Mouse (Mus musculus) forebrain, postnatal 0 days (tissue): ENCODE data around the gene Arhgef9. TPM values are rescaled to one million over a fixed set of nuclear protein-coding genes. Genes with fewer than 3 reads are reported as not detected.

Source experiments
- ATAC-seq: fragments of 200-750 bp; cut with Nextera tagmentation; 2 replicates; pipeline ENCODE4 v1.8.0; 2017; ENCODE audit warnings: mild to moderate bottlenecking, moderate library complexity
- DNase-seq: peaks from one replicate; pipeline ENCODE4 v3.0.0-alpha.2; 2015
- H3K27ac ChIP-seq: fragments of 300-500 bp; sonication (generic); 2 replicates; pipeline ENCODE4 v1.5.1; 2014; ENCODE audit warnings: low read depth, mild to moderate bottlenecking, antibody characterized with exemption, low read length, moderate library complexity, mixed read lengths
- H3K27me3 ChIP-seq: fragments of 300-500 bp; sonication (generic); 2 replicates; pipeline ENCODE4 v1.6.1; 2014; ENCODE audit warnings: mild to moderate bottlenecking, low read length, mixed read lengths; ENCODE audit not compliant: insufficient read depth
- H3K36me3 ChIP-seq: fragments of 300-500 bp; sonication (generic); 2 replicates; pipeline ENCODE4 v1.6.1; 2014; ENCODE audit warnings: mild to moderate bottlenecking, moderate library complexity; ENCODE audit not compliant: insufficient read depth
- H3K4me1 ChIP-seq: fragments of 300-500 bp; sonication (generic); 2 replicates; pipeline ENCODE4 v1.6.1; 2014; ENCODE audit warnings: antibody characterized with exemption; ENCODE audit not compliant: insufficient read depth
- H3K4me2 ChIP-seq: fragments of 300-500 bp; sonication (generic); 2 replicates; pipeline ENCODE4 v1.6.1; 2014; ENCODE audit warnings: low read depth, mild to moderate bottlenecking, moderate library complexity
- H3K4me3 ChIP-seq: fragments of 300-500 bp; sonication (generic); 2 replicates; pipeline ENCODE4 v1.5.1; 2014; ENCODE audit warnings: low read depth, low read length, mixed read lengths
- H3K9ac ChIP-seq: fragments of 300-500 bp; sonication (generic); 2 replicates; pipeline ENCODE4 v1.6.1; 2014; ENCODE audit warnings: mild to moderate bottlenecking
- H3K9me3 ChIP-seq: fragments of 300-500 bp; sonication (generic); 2 replicates; pipeline ENCODE4 v1.6.1; 2016; ENCODE audit warnings: low read length
- CTCF ChIP-seq: sonication (generic); IDR thresholded peaks from 2 replicates; pipeline ENCODE4 v1.5.1; 2016; ENCODE audit warnings: antibody characterized with exemption, control low read depth, low read depth
- WGBS: fragments of 180-500 bp; shearing (Covaris S2); extraction: QIAGEN DNeasy Blood & Tissue Kit; methylation state at CpG from one replicate; pipeline ENCODE4 v1.1.7; 2014; 5-methylcytosine and 5-hydroxymethylcytosine counted together
- polyA plus RNA-seq: library from polyadenylated mRNA; unstranded; fragments of >200 nt; fragmentation: Nextera tagmentation; extraction: Ambion mirVana; gene quantifications from 2 replicates; pipeline ENCODE4 v1.2.1, GENCODE M21; 2015
- total RNA-seq: library from RNA; depleted of rRNA; stranded (reverse); fragments of >200 nt; gene quantifications from 2 replicates; pipeline ENCODE4 v1.2.3, GENCODE M21; 2014; rRNA removed

Arhgef9 gene
- total RNA-seq: 66.4 and 71.1 TPM in 2 replicates
- polyA plus RNA-seq: 28.3 and 30.5 TPM in 2 replicates

- Histone ChIP-seq H3K27me3 (no peaks in the 10 kb centered on the region), H3K4me1 (no peaks in the 10 kb centered on the region), H3K36me3 (no peaks in the 10 kb centered on the region), H3K9me3 (no peaks in the 10 kb centered on the region), H3K9ac (peak within 1 kb of the TSS; percentile 65), H3K27ac (peak within 1 kb of the TSS; percentile 82), H3K4me3 (peak within 1 kb of the TSS; percentile 49), H3K4me2 (peak within 1 kb of the TSS; percentile 50)
- DNase-seq (peak; percentile 51), ATAC-seq (peak; percentile 86)
- no peak for TF ChIP-seq CTCF
- 33% methylated on average over 24 of the region's 24 CpGs for WGBS
Observed at GRCm38 (mm10) chrX:95196104-95196919, at the start of gene Arhgef9. Gene Arhgef9 (minus strand): TSS chrX:95196856.

GRCm38 (mm10) chrX:95238896-95239295 is 42.2 kb upstream of the Arhgef9 start:
- Histone ChIP-seq H3K4me1 (no peaks in the 10 kb centered on the region), H3K9me3 (no peaks in the 10 kb centered on the region), H3K27me3 (no peaks in the 10 kb centered on the region), H3K4me2 (no peak overlapping the region), H3K4me3 (no peak overlapping the region), H3K36me3 (no peaks in the 10 kb centered on the region), H3K9ac (no peak overlapping the region), H3K27ac (no peak overlapping the region)
- peak; percentile 66; the same call in 1 of the 2 replicates for ATAC-seq
- no peak for DNase-seq
- TF ChIP-seq CTCF: no peak

GRCm38 (mm10) chrX:95195363-95196103 is 1.1 kb downstream of the Arhgef9 start:
- Histone ChIP-seq H3K4me2 (peak overlapping the region; percentile 50), H3K9me3 (no peaks in the 10 kb centered on the region), H3K4me3 (peak overlapping the region; percentile 49), H3K27ac (peak overlapping the region; percentile 82), H3K4me1 (no peaks in the 10 kb centered on the region), H3K9ac (peak overlapping the region; percentile 65), H3K36me3 (no peaks in the 10 kb centered on the region), H3K27me3 (no peaks in the 10 kb centered on the region)
- no peak for TF ChIP-seq CTCF
- ATAC-seq: peak; percentile 49
- WGBS: 38% methylated on average over 3 of the region's 3 CpGs
- peak; percentile 39 for DNase-seq

- Histone ChIP-seq H3K9me3 (no peaks in the 10 kb centered on the region), H3K27ac (no peak overlapping the region), H3K4me1 (no peaks in the 10 kb centered on the region), H3K4me2 (no peak overlapping the region), H3K4me3 (no peak overlapping the region), H3K9ac (no peak overlapping the region), H3K27me3 (no peaks in the 10 kb centered on the region), H3K36me3 (no peaks in the 10 kb centered on the region)
- peak; percentile 67 for TF ChIP-seq CTCF
- DNase-seq (peak; percentile 60), ATAC-seq (peak; percentile 61; the same call in 1 of the 2 replicates)
- 21% methylated on average over 3 of the region's 3 CpGs for WGBS
Observed at GRCm38 (mm10) chrX:95175978-95176377, 20.7 kb downstream of the Arhgef9 start.

- Histone ChIP-seq H3K4me1 (no peaks in the 10 kb centered on the region), H3K4me3 (peak overlapping the region; percentile 47), H3K27me3 (no peaks in the 10 kb centered on the region), H3K4me2 (peak overlapping the region; percentile 61), H3K27ac (peak overlapping the region; percentile 87), H3K9ac (peak overlapping the region; percentile 57), H3K9me3 (no peaks in the 10 kb centered on the region), H3K36me3 (no peaks in the 10 kb centered on the region)
- DNase-seq (peak; percentile 95), ATAC-seq (peak; percentile 100)
- whole genome bisulfite sequencing: 20% methylated on average over 16 of the region's 16 CpGs
- peak; percentile 27; the same call in 1 of the 2 replicates for TF ChIP-seq CTCF
Observed at GRCm38 (mm10) chrX:95166317-95166716, 30.3 kb downstream of the Arhgef9 start.

- TF ChIP-seq CTCF: no peak
- Histone ChIP-seq H3K4me2 (peak overlapping the region; percentile 61), H3K4me3 (peak overlapping the region; percentile 47), H3K4me1 (no peaks in the 10 kb centered on the region), H3K9me3 (no peaks in the 10 kb centered on the region), H3K27ac (peak overlapping the region; percentile 87), H3K36me3 (no peaks in the 10 kb centered on the region), H3K9ac (peak overlapping the region; percentile 57), H3K27me3 (no peaks in the 10 kb centered on the region)
- WGBS: 32% methylated on average over 9 of the region's 9 CpGs
- DNase-seq: no peak
- ATAC-seq: peak; percentile 16
Observed at GRCm38 (mm10) chrX:95165671-95166127, 31.0 kb downstream of the Arhgef9 start.
